Mouse (Mus musculus) heart, adult 2 months (tissue): ENCODE results near the gene C1galt1c1.

Experiments
- CTCF ChIP-seq: fragments of 200-600 bp; IDR thresholded peaks from 2 replicates; pipeline ENCODE4 v1.8.1; 2022; ENCODE audit warnings: antibody characterized with exemption, mild to moderate bottlenecking, moderate library complexity
- EP300 ChIP-seq: fragments of 200-500 bp; IDR thresholded peaks from 2 replicates; pipeline ENCODE4 v1.6.1; 2011; ENCODE audit warnings: low read depth, low read length, control low read depth; ENCODE audit not compliant: insufficient read depth
- POLR2A ChIP-seq: fragments of 200-500 bp; IDR thresholded peaks from 2 replicates; pipeline ENCODE4 v1.6.1; 2011; ENCODE audit warnings: mild to moderate bottlenecking, low read depth, low read length, control low read depth; ENCODE audit not compliant: insufficient read depth

GRCm38 (mm10) chrX:38642183-38642582 is 7.3 kb upstream of the C1galt1c1 start:
- TF ChIP-seq CTCF (no peak), EP300 (no peak), POLR2A (no peak)
